Mouse (Mus musculus) c-Kit-negative CD71-positive TER-119-positive erythroid progenitor cells, embryonic 14.5 days (primary cell): ENCODE results near the gene Gm10490.

Source experiments
- DNase-seq: peaks from one replicate; pipeline ENCODE4 v3.0.0-alpha.2; 2013; ENCODE audit warnings: low read depth, low spot score

The Gm10490 gene

DNA sequence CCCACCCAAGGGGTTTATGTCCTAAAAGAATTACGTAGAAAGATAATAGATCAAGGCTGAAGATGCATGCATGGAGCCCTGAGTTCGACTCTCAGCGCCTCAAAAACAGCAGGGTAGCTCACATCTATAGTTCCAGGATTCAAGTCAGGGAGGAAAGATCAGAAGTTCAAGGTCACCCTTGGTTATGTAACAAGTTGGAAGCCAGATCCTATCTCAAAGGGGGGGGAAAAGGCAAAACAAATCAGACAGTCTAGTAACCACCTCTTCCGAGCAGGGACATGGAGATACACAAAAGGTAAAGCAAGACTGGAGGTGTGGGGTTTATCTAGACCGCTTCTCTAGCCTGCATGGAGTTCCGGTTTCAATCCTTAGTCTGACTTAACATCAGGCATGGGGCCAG, 16.9 kb downstream of the Gm10490 start:
- DNase-seq, result no peak

DNA sequence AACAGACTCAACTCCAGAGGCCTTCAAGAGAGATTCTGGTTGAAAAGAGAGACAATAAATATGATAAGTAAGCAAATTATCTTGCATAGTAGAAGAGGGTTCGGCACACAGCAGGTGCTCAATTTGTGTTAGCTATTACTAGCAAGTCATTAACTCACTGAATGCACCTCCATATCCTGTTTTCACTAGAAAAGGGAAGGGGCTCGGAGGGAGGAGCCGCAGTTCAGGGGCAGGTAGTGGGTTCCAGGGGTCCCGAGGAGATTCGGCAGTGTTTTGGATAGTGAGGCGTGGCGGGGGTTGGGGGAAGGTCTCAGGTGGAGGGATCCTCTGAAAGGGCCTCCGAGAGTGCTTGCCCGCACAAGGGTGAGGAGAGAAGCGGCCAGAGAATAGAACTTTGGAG, 17.8 kb downstream of the Gm10490 start:
- DNase-seq, result no peak

DNA sequence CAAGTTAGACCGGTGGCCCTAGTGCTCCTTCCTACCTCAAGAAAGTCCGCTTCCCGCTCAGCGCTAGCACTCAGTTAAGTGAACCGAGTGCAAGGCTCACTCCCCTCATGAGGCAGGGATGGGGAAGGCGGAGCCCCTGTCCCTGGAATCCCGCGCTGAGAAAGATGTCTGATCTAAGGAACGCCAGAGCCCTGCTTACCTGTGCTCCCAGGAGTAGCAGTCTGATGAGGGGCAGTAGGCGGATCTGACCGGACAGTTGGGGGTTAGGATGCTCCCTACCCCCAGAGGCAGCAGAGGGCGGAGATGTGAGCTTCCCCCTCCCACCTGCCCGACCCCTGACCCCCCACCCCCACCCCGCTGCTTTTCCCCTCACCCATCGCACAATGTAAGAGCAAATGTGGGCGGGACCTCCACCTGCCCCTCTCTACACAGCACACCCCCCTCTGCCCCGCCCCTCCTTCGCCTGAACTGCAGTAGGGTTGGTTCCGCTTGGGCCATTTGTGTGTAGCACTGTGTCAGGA, 19.0 kb downstream of the Gm10490 start, which contains the start of gene Eras:
Gene Eras (minus strand): TSS at position 338 of the 521 bp plus-strand sequence.
- no peak for DNase-seq

DNA sequence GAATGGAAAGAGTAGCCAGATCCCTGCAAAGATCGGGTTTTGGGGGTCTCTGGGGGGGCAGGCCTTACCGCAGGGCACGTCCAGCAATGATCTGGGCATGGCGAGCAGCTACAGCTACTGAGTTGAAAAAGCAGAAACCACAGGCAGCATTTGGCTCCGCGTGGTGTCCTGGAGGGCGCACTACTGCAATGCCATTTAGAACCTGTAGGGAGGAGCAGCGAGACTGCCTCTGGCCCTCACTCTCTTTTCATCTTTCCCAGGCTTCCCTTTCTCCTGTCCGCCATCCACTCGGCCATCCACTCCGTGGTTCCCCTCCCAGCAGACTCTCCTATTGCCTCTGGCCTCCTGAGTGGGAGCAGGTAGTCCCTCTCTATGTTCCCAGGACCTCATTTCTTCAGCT, 27.5 kb downstream of the Gm10490 start:
- DNase-seq, result no peak

DNA sequence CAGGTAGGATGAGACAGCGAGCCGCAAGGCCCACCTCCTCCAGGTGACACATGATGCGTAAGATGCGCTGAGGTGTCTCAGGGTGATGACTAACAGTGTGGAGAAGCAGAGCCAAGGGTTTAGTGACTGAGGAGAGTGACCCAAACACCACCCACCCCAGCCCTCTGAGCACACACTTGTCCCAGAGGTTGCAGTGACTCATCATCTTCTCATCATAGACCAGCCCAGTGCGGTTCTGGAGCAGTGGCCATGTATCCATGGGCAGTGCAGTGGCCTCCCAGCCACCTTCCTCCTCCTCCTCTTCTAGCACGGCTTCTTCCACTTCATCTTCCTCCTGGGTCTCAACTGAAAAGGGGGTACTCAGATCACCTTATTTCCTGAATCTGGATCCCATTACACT, 28.3 kb downstream of the Gm10490 start:
- no peak for DNase-seq

DNA sequence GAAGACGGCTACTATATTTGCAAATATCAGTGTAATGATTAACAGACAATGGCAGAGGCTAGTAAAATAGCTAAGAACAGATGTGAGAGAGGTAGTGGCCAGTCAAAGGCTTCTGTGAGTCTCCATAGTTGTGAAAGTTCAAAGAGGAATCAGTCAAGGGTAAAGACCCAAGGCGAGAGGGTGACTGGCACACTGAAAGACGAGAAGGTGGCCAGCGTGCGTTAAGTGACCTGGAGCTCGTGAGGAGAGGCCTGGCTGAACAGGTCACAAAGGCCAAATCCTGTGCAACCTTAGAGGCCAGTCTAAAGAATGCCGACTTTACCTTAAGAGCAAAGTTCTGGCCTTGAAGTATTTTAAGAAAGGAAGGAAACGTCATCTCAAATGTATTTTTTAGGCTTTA, 36.3 kb downstream of the Gm10490 start:
- no peak for DNase-seq

DNA sequence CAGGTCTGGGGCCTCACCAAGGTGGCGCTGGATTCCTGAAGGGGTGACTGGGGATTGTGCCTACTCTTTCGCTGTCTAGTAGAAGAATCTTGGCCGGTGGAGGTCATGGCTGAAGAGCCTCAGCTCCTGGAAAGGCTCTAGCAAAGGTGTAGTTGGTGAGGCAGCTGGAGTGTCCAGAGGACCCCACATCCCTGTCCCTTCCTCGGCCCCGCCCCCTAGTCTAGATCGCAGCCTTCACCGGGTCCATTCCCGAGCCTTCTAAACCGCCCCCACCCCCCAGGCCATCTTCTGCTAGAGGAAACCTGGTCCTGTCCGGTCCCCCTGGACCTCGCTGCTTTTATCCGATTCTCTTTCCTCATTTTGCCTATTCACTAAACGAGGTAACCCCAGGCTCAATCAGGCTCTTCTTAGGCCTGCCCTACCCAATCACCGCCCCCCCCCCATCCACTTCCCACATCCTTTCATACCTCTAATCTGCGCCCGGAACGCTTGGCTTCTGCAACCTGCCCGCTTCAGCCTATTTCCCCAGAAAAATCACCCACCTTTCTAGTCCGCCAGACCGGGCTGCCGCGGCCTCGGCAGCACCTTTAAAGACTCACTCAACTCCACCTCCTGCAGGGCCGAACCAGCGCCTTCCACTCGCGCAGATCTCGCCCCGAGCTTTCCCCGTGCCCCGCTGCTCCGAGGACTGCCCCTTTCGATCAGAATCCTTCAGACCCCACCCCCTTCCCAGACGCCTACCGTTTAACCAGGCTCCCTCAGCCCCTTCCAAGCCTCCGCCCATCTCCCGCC, 38.0 kb downstream of the Gm10490 start, which contains the start of gene Hdac6:
Gene Hdac6 (minus strand): TSS at position 782 of the 792 bp plus-strand sequence.
- DNase-seq, result no peak

DNA sequence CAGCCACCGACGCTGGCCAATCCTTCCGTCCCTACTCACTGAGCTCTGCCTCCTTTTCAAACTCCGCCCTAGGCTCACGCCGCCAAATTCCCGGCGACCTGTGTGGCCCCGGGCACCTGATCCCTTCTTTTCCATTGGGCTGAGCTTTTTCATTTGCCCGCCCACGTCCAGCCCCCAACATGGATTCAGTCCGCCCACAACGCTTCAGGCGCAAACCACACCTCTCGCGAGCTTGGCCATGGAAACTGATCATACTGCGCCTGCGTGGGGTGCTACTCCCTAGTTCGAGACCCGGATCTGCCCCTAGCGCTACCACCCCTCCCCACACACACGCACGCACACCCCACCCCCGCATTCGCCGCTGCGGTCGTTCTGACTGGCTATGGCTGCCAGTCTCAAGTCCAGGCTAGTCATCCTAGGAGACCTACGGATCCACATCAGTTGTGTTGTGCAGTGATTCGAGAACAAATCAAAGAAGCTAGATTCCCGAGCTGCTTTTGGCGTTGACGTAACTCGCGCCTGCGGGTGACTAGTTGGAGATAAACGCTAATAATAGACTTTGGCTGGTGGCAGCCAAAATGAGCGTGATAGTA, 38.7 kb downstream of the Gm10490 start:
- DNase-seq, result peak; percentile 81

DNA sequence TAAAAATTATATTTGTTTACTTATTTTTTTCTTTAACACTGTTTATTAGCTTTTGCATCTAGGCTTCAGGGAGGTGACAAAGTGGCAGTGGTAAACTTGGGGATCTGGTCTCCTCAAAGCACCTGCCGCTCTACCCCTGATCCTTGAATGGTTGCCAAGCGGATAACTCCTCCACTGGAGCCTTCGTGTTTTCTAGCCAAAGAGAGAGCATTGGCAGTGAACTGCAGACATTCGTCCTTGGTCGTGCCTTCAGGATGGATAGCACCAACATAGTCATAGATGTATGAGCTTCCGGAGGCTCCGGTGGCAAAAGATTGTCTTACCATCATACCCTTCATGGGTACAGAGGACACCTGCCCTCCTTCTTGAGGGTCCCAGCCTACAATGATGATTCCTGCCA, 40.7 kb downstream of the Gm10490 start:
- no peak for DNase-seq

DNA sequence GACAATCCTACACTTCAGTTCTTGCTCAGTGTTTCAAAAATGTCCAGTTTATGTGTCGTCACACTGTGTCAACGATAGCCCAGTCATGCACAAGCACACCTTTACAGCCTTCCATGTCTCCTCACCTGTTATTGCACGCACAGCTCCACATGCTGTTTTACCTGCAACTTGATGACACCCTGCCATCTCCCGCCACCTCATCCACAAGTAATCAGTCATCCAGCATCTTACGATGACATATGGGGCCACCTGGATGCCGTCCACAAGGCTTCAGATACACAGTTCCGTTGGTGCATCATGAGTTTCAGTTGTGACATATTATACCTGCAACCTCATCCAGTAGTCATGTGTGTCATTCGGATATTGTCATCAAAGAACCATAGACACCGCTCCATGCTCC, 49.5 kb downstream of the Gm10490 start:
- DNase-seq, result no peak
